Mouse (Mus musculus): ENCODE results near the gene Aco2.
A peak's percentile ranks its signal among the peaks of the same experiment; 100 is the strongest.

Aco2 gene

DNA sequence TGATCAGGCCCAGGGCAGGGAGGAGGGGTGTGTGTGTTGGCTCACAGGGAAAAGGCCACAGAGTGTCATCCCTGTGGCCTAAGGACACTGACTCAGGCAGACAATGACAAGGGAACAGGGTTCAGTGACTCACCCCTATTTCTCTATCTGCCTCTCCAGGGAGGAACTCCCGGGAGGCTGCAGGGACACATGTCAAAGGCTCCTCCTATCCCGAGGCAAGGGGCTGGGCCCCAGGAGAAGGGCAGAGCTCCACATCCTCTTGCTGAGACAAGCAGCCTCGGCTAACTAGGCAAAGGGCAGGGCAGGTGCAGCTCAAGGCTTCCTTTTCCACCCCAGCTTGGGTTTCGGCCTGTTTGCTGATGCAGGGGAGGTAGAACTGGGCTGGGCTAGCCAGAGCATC is 26.4 kb upstream of the Aco2 start:
- no peak for DNase-seq (ENCODE audit: low read depth, low spot score)

GRCm38 (mm10) chr15:81846755-81847154 is 25.4 kb upstream of the Aco2 start:
- no peak for DNase-seq (ENCODE audit: low read depth, low spot score)

- no peak for DNase-seq (ENCODE audit: low read depth, low spot score)
Measured at GRCm38 (mm10) chr15:81847161-81847560, 24.9 kb upstream of the Aco2 start.

DNA sequence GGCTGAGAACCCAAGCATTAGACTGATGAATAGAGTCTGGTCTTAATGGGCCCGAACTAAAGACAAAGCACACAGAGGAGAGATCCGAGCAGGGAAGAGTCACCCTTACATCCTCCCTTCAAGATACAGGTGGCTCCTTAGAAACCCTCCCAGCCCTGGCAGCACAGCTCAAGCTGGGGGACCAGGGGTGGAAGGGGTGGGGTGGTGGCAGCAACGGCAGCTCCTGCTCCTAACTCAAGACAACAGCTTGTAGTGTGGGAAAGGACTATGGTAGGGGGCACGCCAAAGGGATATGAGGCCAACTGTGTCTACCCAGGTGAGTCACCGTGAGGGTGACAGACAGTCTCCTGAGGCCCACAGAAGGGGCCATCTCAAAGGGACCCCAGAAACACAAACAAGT is 24.2 kb upstream of the Aco2 start:
- no peak for DNase-seq (ENCODE audit: low read depth, low spot score)

GRCm38 (mm10) chr15:81848301-81848700 is 23.8 kb upstream of the Aco2 start:
- DNase-seq (ENCODE audit: low read depth, low spot score), result peak; percentile 65

DNA sequence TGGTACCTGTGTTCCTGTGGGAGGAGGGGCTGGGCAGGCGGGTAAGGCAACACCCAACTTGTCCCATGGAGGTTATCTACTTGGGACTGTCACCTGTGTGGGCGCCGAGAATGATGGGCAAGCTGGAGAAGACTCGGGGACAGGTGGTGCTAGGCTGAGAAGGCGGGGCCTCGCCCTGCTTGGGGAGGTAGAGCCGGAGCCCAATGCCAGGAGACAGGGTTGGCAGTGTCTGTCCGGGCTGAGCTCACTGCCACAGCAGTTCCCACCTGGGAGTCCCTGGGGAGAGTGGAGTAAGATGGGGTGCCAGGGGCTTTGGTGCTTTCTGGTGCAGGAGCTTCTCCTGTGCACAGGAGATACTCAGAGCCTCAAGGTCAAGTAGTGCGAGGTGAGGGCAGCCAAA is 23.0 kb upstream of the Aco2 start:
- DNase-seq (ENCODE audit: low read depth, low spot score), result no peak

- no peak for DNase-seq (ENCODE audit: low read depth, low spot score)
Measured at GRCm38 (mm10) chr15:81850718-81851117, 21.4 kb upstream of the Aco2 start.

GRCm38 (mm10) chr15:81851375-81851774 is 20.7 kb upstream of the Aco2 start:
- no peak for DNase-seq (ENCODE audit: low read depth, low spot score)

DNA sequence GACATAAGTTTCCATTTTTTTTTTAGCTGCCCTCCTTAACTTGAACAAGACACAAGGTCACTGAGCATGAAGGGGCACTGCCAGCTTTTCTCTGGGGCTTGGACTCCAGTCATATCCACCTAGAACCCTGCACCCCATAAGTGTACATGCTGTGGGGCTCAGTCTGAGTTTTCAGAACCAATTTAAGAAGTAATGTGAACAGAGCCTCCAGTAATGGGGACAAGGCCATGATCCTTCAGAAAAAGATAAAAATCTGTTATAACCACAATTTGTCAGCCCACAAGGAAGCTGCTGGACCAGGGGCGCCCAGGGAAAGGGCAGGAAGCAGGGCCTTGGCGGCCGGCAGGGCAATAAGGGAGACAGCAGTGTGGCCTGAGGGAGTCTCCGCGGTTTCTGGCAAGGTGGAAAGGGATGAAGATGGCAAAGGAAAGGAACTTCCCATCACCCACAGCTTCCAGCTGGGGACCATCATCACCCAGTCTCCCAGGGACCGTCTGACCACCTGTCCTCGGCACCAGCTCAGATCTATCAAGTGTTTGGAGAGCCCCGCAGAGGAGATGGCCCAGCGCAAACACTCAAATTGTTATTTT is 19.6 kb upstream of the Aco2 start:
- no peak for DNase-seq (ENCODE audit: low read depth, low spot score)

DNA sequence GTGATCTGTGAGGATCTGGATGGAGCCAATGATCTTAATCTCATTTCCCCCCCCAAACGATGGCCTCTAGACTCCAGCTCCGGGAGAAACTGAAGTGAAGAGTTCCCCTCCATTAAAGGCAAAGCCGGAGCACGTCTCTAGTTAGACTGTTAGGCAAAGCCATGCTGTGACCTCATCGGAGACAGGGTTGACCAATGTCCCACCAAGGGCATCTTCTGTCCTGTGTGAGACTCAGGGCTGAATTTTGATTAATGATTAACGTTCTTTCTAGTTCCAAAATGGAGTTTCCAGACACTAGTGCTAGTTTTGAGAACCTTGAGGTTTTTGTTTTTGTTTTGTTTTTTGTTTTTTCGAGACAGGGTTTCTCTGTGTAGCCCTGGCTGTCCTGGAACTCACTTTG is 19.0 kb upstream of the Aco2 start:
- no peak for DNase-seq (ENCODE audit: low read depth, low spot score)

DNA sequence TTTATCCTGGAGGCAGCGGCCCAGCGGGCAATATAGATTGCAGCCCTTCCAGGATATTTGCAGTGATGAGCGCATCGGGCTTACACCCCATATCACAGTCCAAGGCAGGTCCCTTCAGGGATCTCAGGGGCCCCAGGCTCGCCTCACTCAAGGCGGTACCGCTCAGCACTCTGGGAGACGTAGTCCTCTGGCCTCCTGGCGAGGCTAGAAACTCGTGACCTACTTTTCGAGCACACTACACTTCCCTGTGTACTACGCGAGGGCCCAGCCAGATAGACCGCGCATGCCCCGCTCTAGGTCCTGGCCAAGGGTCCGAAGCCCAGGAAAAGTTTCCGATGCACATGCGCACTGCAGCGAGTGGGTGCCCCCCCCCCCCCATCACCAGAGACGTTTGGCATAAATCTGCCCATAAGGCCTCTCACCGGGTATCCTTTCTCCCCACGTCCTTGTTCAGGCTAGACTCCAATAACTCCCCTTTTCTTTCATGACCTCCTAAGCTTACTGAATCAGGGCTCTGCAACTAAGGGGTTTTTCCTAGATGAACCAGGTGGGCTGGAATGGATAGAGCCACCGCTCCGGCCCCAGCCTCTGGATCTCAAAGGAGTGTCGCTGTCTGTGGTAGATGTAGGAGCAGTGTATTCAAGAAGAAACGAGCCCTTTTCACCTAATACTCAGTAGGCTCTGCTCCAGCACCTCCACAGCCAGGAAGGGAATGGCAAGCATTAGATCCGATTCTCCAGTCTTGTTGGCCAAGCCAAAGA is 15.9 kb upstream of the Aco2 start:
- peak; percentile 77 for DNase-seq (ENCODE audit: low read depth, low spot score)

DNA sequence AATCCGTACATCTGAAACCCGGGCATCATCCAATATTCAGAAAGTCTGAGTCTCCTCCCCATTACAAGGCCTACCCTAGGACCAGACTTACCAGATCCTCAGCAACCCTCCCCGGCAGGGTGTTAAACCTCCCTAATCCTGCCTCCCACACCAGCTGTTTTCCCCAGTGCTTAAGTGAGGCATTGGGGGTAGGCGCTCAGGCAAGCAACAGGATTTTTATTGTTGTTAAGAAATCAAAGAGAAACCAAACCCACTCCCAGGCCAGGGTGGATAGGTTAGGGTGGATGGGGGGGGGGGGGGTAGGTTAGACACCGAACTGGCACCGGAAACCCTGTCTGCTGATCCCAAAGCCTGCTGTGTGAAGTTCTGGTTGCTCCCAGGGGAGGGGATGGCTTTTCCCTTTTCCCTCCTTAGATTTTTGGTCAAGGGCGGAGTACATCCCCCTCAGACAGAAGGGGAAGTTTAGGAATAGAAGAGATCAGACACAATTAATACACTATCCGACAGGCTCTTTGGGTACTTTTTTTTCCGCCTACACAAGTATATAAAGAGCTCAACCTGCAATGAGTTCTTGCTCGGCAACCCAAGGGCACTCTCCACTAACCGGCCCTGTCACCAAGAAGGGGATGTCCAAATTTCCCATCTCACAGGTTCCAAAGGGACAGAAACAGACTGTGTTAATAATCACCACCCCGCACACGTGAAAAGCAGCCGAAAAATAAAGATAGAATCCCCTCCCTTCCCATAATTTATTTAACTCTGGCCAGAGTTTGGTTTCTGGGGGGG is 15.0 kb upstream of the Aco2 start:
- DNase-seq (ENCODE audit: low read depth, low spot score), result no peak

GRCm38 (mm10) chr15:81857724-81858116 is 14.4 kb upstream of the Aco2 start:
- no peak for DNase-seq (ENCODE audit: low read depth, low spot score)

- peak; percentile 79 for DNase-seq (ENCODE audit: low read depth, low spot score)
Measured at GRCm38 (mm10) chr15:81858138-81858516, 14.0 kb upstream of the Aco2 start.

- peak; percentile 56 for DNase-seq (ENCODE audit: low read depth, low spot score)
Measured at GRCm38 (mm10) chr15:81858517-81859329, 13.4 kb upstream of the Aco2 start, which contains the start of gene Tob2. TSS of gene Tob2 (minus strand) at chr15:81858796.

DNA sequence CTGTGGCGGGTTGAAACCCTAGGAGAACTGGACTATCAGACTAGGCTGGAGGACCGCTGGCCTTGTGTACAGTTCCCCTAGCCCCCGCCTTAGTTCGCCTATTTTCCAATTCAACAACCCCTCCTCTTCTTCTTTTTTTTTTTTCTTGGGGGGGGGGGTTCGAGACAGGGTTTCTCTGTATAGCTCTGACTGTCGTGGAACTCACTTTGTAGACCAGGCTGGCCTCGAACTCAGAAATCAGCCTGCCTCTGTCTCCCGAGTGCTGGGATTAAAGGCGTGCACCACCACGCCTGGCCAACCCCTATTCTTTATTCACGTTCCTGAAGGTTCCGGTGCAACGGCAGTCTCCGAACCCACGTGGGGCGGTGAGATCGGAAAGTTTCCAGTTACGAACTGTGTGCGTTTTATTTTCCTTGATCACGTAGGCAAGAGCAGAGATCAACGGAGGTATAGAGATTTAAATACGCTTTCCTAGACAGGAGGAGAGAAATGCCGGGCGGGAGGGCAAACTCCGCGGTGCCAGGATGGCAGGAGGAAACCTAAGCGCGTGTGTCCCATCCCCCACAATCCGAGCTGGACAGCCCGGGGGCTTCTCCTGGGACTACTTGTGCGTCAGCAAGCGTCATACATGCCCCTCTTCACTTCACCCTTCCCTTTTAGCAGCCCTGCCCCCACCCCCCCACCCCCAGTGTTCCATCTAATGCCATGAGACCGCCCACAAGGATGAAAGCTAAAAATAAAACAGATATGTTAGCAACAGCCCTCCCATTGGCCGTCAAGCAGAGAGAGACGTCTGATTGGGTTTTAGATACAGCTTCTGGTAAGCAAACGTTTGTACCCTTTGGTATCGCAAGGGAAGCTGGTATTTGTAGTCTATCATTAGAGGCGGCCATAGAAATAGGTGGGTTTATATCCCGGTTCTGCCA is 12.5 kb upstream of the Aco2 start:
- no peak for DNase-seq (ENCODE audit: low read depth, low spot score)

- no peak for DNase-seq (ENCODE audit: low read depth, low spot score)
Measured at GRCm38 (mm10) chr15:81860471-81861135, 11.5 kb upstream of the Aco2 start.

GRCm38 (mm10) chr15:81864238-81864637 is 7.9 kb upstream of the Aco2 start:
- DNase-seq (ENCODE audit: low read depth, low spot score), result no peak

DNA sequence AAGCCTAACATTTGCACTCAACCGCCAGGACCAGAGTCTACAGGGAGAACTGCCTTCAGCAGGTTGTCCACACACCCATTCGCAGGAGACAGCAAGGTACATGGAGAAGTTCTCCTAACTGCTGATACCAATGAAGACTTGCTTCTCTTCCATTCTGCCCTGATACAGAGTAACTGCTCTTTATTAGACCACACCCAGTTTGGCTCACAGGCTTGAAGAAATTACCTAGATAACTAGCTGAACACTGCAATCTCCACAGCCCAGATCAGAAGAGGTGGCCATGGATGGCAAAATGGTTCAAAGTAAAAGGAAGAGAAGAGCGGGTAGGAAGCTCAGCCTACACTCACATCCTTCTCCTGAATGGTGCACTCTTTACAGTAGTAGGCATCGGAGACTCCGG is 2.1 kb upstream of the Aco2 start:
- no peak for DNase-seq (ENCODE audit: low read depth, low spot score)

GRCm38 (mm10) chr15:81871604-81872261 is 376 bp upstream of the Aco2 start, which contains the start of gene Phf5a:
TSS of gene Phf5a (minus strand) at chr15:81871911.
- peak; percentile 90 for DNase-seq (ENCODE audit: low read depth, low spot score)

All from c-Kit-negative CD71-positive TER-119-positive erythroid progenitor cells, embryonic 14.5 days (primary cell).